Mouse (Mus musculus): Measurements from ENCODE around the gene Dlg2.

Gene Dlg2

GRCm38 (mm10) chr7:90476313-90477245, at the start of gene Dlg2:
Dlg2 (plus strand) TSS chr7:90476672.
- no peak for DNase-seq

- no peak for DNase-seq
These were observed 49.5 kb upstream of the Dlg2 start for GRCm38 (mm10) chr7:90427006-90427405.

GRCm38 (mm10) chr7:90432221-90432620, 44.3 kb upstream of the Dlg2 start:
- DNase-seq: no peak

- no peak for DNase-seq
These were observed 36.4 kb upstream of the Dlg2 start for GRCm38 (mm10) chr7:90440044-90440443.

- DNase-seq: no peak
These were observed 34.4 kb upstream of the Dlg2 start for GRCm38 (mm10) chr7:90442070-90442469.

GRCm38 (mm10) chr7:90442518-90443080, 33.9 kb upstream of the Dlg2 start, which contains the start of gene Crebzf:
Crebzf (plus strand) TSS chr7:90442729.
- peak; percentile 94 to 96 for DNase-seq

GRCm38 (mm10) chr7:90443101-90444091, 33.1 kb upstream of the Dlg2 start:
- peak; percentile 69 to 76 for DNase-seq

- no peak for DNase-seq
These were observed 32.3 kb upstream of the Dlg2 start for GRCm38 (mm10) chr7:90444206-90444605.

GRCm38 (mm10) chr7:90456149-90456844, 20.2 kb upstream of the Dlg2 start:
- no peak for DNase-seq

GRCm38 (mm10) chr7:90456845-90457468, 19.5 kb upstream of the Dlg2 start, which contains the start of gene Tmem126a:
Tmem126a (minus strand) TSS chr7:90457229.
- peak; percentile 59 to 67 for DNase-seq

GRCm38 (mm10) chr7:90457517-90457916, 19.0 kb upstream of the Dlg2 start:
- DNase-seq: no peak

- DNase-seq: no peak
These were observed 16.1 kb upstream of the Dlg2 start for GRCm38 (mm10) chr7:90460330-90460729.

GRCm38 (mm10) chr7:90460930-90461329, 15.5 kb upstream of the Dlg2 start:
- peak; percentile 57 to 65 for DNase-seq

- DNase-seq: no peak
These were observed 15.0 kb upstream of the Dlg2 start for GRCm38 (mm10) chr7:90461441-90461840.

GRCm38 (mm10) chr7:90473511-90473910, 3.0 kb upstream of the Dlg2 start:
- no peak for DNase-seq

- DNase-seq: peak; percentile 99
These were observed 619 bp upstream of the Dlg2 start, which contains the start of gene Tmem126b for GRCm38 (mm10) chr7:90475793-90476312. Tmem126b (minus strand) TSS chr7:90476001.

- DNase-seq: no peak
These were observed 6.1 kb downstream of the Dlg2 start for GRCm38 (mm10) chr7:90482607-90483006.

- DNase-seq: no peak
These were observed 31.7 kb downstream of the Dlg2 start for GRCm38 (mm10) chr7:90508124-90508523.

GRCm38 (mm10) chr7:90512293-90512692, 35.8 kb downstream of the Dlg2 start:
- no peak for DNase-seq

- no peak for DNase-seq
These were observed 63.3 kb downstream of the Dlg2 start for GRCm38 (mm10) chr7:90539481-90540402.

Measured in thymus, postnatal 36 days (tissue).